Mouse (Mus musculus) mature B cell (primary cell): ENCODE results near the gene Ngfr.

Experiments
- in situ Hi-C: fragments of 300-500 bp; cut with MboI; formaldehyde crosslinking; loops from 2 replicates; pipeline ENCODE4 v1.14.3; 2019

Gene Ngfr

DNA sequence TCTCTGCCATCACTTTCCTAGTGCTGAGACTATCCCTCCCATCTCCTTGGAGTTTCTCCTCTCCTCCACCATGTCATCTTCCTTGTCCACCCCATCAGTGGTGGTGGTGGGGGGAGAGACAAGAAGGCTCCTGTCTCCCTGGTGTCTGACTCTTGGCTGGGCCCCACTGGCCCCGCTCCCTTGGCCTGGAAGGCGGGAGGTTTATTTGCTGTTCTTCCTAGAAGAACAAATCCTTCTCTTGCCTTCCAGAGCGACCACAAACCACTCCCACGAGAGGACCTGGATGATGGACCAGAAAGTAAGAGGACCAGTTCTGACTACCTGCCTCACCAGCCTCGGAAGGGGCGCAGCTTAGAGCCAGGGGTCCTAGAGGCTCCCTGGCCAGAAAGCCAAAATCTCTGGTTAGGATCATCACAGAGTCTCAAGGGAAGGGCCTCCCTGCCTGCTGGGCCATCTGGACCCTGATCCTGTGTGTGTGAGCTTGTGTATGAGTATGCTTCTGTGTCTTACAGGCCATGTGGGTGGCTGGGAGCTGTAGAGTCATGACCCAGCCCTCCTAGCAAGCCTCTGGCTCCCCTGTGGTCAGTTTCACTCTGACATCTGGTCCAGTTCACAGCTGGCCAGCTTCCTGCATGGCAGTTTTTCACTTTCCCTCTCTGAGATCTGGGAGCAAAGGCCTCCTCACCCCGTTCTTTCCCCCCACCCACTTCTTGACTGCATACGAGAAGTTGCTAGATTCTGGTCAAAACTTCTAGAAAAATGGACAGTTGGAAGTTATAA lies 19.4 kb downstream of the Ngfr start:
- in situ Hi-C loops: no loop called here

DNA sequence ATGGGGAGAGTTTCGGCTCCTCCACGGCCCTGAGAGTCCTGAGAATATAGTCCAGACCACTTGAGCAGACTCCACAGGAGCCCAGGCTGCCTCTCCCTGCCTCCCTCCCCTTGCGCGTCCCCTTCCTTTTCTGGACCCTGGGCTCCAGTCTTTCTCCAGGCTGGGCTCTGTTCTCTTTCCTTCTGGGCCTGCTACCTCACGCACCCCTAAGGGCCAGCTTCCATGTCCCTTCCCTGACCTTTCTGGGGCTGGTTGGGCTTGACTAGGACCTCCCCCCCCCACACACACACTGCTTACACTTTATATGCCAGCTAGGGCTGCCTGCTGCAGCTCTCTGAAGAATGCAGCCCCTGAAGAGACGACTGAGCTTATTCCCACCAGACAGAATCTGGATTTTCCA lies 20.2 kb downstream of the Ngfr start:
- in situ Hi-C loops: no loop called here

DNA sequence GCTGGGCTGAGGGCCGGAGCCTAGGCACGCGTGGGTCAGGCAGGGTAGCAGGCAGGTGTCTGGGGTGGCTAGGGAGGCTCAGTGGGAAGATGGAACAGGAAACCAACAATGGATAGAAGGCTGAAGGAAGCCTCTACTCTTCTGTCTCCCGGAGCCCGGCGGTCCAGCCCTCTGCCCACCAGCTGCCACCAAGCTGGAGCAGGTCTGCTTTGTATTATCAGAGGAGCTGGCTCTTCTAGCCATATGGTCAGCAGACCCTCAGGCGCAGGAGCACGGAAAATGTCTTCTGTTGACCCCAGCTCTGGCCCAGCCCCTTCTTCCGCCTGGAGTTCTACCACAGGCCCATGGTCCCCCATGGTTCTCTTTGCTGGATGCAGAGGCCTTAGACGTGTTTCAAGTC lies 22.2 kb downstream of the Ngfr start:
- in situ Hi-C loops: no loop called here

DNA sequence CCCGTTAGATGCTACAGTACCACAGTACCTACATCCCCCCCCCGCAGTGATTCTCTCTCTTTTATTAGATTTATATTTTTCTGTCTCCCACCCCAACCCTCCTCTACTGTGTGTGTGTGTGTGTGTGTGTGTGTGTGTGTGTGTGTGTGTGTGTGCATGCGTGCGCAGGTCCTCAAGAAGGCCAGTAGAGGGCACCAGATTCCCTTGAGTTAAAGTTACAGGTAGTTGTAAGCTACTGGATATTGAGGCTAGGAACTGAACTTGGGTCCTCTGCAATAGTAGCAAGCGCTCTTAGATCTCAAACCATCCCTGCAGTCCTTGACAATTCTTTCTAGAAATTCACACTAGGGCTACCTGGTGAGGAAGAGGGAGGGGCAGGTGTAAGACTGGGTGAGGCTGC lies 23.7 kb downstream of the Ngfr start:
- in situ Hi-C loops: no loop called here

DNA sequence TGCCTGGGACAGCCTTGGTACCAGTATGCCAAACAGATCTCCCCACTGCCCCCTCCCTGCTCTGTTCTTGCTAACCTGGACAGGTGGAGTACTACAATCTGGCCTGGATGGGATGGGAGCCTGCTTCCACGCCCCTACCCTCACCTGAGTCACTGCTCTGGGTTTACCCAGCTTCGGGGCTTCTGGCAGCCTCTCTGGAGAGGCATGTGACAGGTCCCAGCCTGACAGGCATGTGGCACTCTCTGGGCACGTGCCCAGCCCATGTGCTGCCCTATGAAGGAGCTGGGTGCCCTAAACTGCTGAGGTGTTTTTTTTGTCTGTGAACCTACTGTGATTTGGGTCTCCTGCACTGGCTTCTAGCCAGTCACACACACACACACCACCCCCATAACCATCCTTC lies 26.8 kb downstream of the Ngfr start:
- in situ Hi-C loops: no loop called here

DNA sequence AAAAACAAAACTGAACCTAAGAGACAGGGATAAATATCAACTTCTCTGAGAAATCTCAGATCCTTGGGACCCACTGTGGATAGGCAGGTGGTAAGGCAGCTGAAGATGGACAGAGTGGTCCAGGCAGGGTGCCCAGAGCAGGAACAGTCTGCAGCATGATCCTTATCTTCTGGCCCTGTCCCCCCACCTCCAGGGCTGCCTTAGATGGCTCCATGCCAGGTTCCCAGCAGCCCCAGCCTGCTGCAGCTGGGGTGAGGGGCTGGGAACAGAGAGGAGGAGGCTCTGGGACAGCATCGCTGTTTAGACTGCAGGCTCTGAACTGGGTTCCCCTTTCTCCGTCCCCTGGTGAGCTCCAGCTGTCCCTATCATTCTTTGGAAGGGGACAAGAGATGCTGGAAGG lies 27.8 kb downstream of the Ngfr start:
- in situ Hi-C loops: no loop called here

DNA sequence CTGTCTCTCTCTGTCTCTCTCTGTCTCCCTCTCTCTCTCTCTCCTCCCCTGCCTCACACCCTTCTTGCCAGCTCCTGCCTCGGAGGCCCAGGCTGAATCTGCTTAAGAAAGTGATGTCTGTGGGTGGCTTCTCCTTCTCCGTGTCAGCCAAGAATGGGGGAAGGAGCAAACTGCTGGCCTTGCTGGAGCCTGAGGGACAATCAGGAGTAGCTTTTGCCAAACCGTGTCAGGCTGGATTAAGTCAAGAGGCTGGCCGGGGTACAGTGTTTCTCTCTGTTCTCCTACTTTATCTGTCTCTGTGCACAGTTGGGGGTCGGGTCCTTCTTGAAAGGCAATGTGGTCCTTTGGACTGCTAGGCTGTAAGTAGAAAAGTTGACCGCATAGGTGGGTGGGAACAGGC lies 29.8 kb downstream of the Ngfr start:
- in situ Hi-C loops: no loop called here

DNA sequence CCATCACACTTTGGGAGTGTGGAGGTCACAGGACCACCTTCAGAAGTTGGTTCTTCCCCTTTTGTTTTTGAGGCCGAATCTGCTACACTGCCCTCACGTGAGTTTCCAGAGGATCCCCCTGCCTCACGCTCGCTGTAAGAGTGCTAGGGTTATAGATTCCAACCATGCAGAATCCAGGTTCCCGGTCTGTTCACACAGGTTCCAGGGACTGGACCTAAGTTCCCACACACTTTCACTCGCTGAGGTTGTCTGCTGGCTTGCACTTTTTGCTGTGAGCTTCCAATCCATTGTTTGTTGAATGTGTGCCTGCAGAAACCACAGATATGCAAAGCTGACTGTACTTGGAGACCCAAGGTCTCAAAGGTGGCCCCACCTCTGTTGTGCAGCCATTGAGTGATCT lies 30.5 kb downstream of the Ngfr start:
- in situ Hi-C loops: no loop called here

DNA sequence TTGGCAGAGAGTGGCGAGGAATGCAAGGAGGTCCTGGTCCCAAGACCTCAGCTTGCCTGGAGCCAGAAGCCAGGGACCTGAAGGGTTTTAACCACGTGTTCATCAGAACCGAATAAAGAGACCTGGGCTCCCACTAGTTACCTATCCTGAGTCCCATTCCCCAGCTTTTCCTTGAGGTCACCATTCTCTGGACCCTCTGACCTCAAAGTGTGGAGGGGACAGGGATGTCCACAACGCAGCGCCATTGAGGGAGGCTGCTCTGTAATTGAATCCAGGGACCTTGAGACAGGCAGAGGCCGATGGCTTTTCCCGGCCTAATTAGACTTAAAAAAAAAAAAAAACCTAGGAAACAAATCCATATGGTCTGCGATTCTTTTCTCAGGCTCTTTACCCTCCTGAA lies 32.3 kb downstream of the Ngfr start:
- in situ Hi-C loops: no loop called here

DNA sequence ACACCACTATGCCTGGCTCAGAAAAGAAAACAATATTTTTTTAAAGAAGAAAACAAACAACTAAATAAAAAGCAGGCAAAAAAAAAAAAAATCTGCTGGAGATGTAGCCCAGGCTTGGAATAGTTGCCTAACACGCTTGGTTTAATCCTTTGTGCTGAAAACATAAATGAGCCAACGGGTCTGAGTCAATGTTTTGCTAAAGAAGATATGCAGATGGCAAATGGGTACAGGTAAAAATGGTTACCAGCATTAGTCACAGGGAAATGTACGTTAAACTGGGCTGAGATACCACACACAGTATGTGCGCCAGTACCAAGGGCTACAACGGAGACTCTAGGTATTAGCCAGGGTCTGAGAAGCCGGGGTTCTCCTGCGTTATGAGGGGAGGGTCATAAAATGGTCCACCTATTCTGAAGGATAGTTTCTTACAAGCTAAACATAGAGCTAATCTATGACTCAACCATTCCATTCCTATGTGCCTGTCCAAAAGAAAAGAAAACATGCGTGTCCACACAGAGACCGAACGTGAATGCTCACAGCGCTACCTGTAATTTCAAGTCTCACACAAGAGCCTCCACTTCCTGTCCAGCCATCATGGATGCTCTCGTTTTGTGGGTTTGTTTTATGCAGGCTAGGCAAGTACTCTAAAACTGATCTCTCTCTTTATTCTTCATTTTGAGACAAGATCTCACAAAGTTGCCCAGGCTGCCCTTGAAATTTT lies 37.1 kb downstream of the Ngfr start:
- in situ Hi-C loops: no loop called here

DNA sequence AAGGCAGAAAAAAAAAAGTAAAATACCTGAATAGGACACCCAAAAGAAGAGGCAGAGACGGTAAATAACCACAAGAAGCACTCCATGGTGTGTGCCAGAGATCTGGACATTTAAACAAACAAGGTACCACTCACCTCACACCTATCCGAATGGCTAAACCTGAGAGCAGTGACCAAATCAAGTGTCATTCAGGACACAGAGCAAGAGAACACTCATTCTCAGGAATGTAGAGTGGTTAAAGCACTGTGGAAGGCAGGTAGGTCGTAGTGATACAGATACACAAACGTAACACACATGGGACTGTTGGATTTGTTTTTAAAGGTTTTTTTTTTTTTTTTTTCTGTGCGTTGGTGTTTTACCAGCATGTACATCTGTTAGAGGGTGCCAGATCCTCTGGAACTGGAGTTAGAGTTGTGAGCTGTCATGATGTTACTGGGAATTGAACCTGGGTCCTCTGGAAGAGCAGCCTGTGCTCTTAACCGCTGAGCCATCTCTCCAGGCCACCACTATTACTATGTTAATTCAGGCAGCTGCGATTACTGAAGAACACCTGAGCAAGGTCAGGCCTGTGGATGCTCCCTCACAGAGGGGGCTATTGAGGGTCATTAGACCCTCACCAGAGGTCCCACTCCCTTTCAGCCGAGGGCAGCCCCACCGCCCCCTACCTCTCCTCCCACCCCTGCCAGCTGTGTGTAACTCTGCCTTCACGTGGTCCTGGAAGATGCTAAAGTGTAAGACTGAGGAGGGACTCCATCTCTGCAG lies 41.3 kb downstream of the Ngfr start:
- in situ Hi-C loops: no loop called here

DNA sequence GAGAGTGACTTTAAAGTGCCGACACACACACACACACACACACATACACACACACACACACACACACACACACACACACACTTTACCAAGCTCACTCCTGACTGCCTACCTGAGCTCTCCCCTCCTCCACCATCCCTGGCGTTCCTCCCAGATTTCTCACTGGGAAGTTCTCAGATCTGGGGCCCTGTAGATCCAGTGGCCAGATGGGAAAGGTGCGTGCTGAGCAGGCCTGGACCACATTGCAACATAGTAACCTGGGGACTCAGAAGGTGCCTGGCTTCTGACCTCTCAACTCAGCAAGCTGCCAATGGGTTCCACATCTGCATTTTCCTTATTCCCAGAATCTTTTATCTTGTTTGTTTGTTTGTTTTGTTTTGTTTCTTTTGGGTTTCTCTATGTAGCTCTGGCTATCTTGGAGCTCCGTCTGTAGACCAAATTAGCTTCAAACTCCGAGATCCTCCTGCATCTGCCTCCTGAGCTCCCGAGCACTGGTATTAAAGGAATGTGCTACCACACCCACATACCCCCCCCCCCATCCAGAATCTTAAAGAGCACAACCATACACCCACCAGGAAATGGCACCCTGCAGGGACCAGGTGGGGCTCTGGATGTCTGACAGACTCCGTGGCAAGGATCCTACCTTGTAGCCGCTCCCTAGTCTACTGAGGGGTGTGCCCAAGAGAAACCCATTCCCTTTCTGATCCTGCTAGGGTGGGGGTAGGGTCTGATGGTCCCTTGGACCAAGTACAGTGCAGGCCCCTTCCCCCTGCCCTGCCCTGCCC lies 42.8 kb downstream of the Ngfr start:
- in situ Hi-C loops: no loop called here

DNA sequence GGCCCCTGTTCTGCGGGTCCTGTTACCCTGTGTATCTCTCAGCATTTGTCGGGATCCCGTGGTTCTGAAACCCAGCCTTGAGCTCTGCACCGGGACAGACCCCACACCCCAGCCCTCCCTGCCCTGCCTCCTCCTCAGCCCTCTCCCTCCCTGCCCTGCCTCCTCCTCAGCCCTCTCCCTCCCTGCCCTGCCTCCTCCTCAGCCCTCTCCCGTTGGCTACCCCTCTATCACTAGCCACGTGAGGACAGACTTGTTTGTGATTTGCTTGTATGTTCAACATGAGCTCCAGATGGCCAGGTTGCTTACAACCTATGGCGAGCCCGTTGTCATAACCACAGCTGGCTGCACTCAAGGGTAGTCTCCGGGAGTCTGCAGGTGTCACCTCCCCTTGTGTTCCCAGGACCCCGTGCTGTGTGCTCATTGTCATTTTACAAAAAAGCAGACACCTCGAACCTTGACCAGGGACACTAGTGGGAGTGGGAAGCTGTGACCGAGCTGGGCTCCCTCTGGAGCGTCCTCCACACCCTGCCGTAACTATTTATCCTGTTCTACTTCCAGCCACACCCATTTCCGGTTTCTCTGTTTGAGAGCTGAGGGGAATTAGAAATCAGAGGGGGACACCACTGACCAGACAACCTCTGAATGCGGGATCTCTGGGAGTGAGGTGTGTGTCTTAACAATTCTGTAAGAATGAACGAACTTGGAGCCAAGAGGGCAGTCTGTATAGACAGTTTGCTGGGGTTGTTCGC lies 46.7 kb downstream of the Ngfr start:
- in situ Hi-C loops: no loop called here

DNA sequence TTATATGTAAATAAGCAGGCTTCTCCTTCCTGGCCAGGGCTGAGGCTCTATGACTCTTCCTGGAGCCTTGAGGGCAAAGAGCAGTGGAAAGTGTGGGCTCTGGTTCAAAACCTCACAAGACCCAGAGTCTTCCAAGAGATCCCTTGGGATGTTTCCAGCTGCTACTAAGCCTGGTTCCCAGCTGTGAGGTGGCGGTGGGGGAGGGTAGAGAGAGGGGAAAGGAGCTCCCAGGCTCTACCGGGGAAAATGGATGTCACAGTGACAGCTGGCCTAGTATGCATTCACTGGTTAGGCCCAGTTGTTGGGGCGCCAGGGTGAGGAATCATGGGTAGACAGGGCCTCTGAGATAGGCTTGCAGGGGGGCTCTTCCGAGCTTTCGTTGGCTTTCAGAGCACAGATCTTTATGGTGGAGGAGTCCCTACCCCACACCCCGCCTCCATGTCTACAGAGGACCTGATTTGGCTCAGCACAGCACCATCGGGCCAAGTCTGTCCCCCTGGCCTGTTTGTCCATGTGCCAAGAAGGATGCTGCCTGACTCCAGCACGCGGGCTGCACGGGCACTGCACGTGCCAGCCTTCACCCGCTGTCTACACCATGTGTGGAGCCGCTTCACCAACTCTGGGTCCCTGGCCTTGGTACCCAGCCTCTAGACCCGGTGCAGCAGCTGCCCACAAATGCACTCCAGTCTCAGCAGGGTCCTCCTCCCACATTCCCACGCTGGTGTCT lies 49.0 kb downstream of the Ngfr start:
- in situ Hi-C loops: loop anchor here (10.0 kb wide), 1 partner anchor 106 kb away; no protein-coding TSS in a partner anchor

DNA sequence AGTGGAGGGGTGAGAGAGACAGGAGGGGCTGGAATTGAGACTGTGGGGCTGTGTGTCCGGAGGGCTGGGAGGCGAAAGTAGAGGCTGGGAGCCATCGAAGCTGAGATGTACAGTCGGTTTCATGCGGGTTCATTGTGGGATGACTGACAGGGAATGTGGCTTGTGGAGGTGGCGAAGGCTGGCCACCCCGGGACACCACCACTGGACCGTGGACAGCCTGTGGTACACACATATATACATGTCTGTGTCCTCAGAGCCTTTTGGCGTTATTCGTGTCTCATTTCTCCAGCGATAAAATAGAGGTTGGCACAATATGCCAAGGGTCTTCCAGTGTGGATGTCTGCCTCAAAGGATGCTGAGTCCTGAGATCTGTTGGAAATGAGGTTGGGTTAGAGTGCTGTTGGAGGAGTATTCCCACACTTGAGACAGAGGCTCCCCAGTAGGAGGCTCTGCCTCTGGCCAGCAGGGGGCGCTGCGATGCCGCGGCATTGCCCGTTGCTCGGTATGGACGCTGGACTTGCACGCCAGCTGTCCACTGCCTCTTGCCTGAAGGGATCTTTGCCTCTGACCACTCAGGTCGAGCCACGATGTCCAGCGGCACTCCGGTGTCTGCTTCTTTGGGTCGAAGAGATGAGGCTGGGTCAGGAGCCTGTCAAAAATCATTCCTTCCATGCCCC lies 53.9 kb downstream of the Ngfr start:
- in situ Hi-C loops: loop anchor here (10.0 kb wide), 1 partner anchor 111 kb away; no protein-coding TSS in a partner anchor

DNA sequence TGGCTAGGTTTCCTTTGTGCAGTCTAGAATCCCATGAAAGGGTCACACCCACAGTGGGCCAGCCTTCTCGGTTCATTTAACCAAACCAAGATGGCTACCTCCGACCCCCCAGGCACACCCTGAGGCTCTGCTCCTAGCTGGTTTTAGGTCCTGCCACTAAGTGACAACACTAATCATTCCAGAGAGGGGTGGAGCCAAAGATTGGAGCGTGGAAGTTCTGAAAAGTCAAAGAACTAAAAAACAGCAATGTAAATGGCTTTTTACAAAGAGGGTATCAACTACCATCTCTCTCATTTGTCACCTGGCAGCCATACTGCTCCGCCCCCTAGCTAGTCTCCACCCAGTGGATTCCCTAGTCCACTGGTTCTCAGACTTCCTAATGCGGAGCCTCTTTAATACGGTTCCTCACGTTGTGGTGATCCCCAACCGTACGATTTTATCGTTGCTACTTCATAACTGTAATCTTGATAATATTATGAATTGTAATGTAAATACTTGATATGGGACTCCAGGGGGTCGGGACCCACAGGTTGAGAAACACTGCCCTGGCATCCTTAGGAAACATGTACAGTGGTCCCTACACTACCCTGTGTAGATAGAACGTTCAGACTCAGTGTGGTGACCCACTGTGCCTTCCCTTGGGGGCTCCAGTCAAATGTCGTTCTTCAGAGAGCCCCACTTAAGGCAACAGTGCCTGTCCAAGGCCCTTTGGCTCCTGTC lies 55.0 kb downstream of the Ngfr start:
- in situ Hi-C loops: loop anchor here (10.0 kb wide), 1 partner anchor 112 kb away; no protein-coding TSS in a partner anchor

DNA sequence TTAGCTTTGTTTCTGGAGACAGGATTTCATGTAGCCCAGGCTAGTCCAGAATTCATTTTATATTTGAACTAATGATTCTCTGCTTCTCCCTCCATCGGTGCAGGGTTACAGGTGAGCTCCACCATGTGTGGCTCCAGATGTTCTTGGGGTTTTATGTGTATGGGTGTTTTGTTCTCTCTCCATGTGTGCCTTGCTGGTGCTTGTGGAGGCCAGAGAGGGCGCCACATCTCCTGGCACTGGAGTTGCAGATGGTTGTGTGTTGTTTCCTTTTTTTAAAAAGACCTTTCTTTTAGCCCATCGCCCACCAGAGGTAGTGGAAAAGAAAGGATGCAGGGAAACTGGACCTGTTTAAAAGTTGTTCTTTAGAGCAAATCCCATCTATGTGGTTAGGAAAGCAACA lies 59.3 kb downstream of the Ngfr start:
- in situ Hi-C loops: no loop called here

DNA sequence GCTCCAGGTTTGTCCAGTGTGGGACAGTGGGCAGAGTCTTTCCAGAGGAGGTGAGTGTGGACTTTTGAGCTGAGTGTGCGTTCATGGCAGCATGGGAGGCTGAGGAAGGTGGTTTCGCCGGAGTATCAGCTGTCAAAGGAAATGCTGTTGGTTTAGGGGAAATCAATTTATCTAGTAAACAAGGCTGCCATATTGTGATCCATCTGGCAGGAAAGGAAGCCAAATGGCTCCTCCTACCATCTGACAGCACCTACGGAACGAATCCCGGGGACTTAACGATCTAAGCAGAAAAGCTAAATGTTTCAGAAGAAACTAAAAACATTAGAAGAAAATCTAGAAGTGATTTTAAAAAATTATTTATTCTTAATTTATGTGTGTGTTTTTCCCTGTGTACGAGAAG lies 60.2 kb downstream of the Ngfr start:
- in situ Hi-C loops: no loop called here

DNA sequence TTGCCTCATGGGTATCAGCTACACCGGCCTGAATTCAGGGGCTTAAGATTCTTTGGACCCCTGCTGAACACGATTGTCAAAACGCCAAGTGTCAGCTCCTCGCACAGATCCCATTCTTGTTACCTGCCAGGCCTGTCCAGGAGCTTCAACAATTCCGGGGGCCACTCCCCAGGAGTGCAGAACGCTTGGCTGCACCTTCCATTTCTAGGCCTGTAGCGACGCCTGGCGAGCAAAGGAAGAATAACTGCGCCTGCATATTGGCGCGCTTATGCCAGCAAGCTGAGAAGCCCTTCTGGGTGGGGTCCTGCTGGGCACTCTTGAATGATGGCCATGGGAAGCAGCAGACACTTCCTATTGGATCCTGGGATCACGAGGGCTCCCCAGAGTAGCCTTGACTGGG lies 66.0 kb downstream of the Ngfr start:
- in situ Hi-C loops: loop anchor here (25.0 kb wide), 1 partner anchor 409 kb away; the partner anchor contains the start of gene Dlx3
